Mouse (Mus musculus) effector memory CD4-positive, alpha-beta T cell, adult 5 months (primary cell): ENCODE measurements around the gene Olfr294. TPM values are rescaled to one million over a fixed set of nuclear protein-coding genes. Genes with fewer than 3 reads are reported as not detected.

Experiments
- polyA plus RNA-seq: library from polyadenylated mRNA; unstranded; fragments of 100-300 nt; shearing (Covaris generic); gene quantifications from one replicate; pipeline ENCODE4 v1.2.1, GENCODE M21; 2017

Gene Olfr294
- not detected for polyA plus RNA-seq

GRCm38 (mm10) chr7:86616543-86616942 lies at the start of gene Olfr294:
Gene Olfr294 (minus strand): TSS chr7:86616643.

GRCm38 (mm10) chr7:86648761-86649160 lies 32.3 kb upstream of the Olfr294 start, which contains the start of gene Olfr293:
Gene Olfr293 (plus strand): TSS chr7:86649061.

GRCm38 (mm10) chr7:86583562-86583961 lies 32.9 kb downstream of the Olfr294 start, which contains the start of gene Olfr295:
Gene Olfr295 (plus strand): TSS chr7:86583862.

Other genes starting within 250 kb of the Olfr294 start
- not detected for gene Olfr305, start 249.7 kb downstream of the Olfr294 start, polyA plus RNA-seq
- not detected for gene Olfr304, start 230.0 kb downstream of the Olfr294 start, polyA plus RNA-seq
- not detected for gene Olfr303, start 218.9 kb downstream of the Olfr294 start, polyA plus RNA-seq
- gene Olfr301, start 212.8 kb downstream of the Olfr294 start, polyA plus RNA-seq, result not detected
- not detected for gene Olfr299, start 156.7 kb downstream of the Olfr294 start, polyA plus RNA-seq
- gene Olfr298, start 124.2 kb downstream of the Olfr294 start, polyA plus RNA-seq, result not detected
- not detected for gene Olfr297, start 96.7 kb downstream of the Olfr294 start, polyA plus RNA-seq
- gene Olfr295, start 32.8 kb downstream of the Olfr294 start, polyA plus RNA-seq, result 0.29 TPM
- gene Olfr293, start 32.4 kb upstream of the Olfr294 start, polyA plus RNA-seq, result not detected
- not detected for gene Olfr292, start 71.7 kb upstream of the Olfr294 start, polyA plus RNA-seq
- gene Folh1, start 159.3 kb upstream of the Olfr294 start, polyA plus RNA-seq, result not detected
- gene Vmn2r77, start 178.4 kb upstream of the Olfr294 start, polyA plus RNA-seq, result 0.09 TPM